Mouse (Mus musculus): ENCODE data around the gene Anks1.

DNA sequence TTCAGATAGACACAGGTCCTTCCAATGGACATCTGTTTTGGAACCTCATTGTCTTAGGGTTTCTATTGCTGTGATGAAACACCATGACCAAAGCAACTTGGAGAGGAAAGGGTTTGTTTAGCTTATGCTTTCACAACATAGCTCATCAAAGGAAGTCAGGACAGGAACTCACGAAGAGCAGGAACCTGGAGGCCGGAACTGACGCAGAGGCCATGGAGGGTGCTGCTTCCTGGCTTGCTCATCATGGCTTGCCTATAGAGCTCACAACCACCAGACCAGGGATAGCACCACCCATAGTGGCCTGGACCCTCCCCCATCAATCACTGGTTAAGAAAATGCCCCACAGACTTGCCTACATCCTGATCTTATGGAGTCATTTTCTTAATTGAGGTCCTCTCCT is 26.0 kb downstream of the Anks1 start:
- no peak for TF ChIP-seq CTCF (IDR thresholded peaks at IDR 0.05; ENCODE audit: borderline replicate concordance, insufficient read depth, low read depth, low read length)
- TF ChIP-seq POLR2A (IDR thresholded peaks at IDR 0.05; ENCODE audit: borderline replicate concordance, insufficient read depth, low read length): no peak
